Mouse (Mus musculus): ENCODE data around the gene Gm572.

- TF ChIP-seq CTCF (IDR thresholded peaks at IDR 0.05; ENCODE audit: control insufficient read depth, insufficient read depth, insufficient read length) (no peak), MYOD1 (IDR thresholded peaks at IDR 0.05; ENCODE audit: control insufficient read depth, insufficient read length, low read depth) (no peak), FOSL1 (IDR thresholded peaks at IDR 0.05; ENCODE audit: insufficient read depth, low read length, poor library complexity, severe bottlenecking) (no peak), MAX (IDR thresholded peaks at IDR 0.05) (no peak), USF1 (IDR thresholded peaks at IDR 0.05; ENCODE audit: low read depth) (no peak), MYOG (IDR thresholded peaks at IDR 0.05; ENCODE audit: control insufficient read depth, extremely low read depth, insufficient read length) (no peak)
Measured at GRCm38 (mm10) chr4:148667006-148667755, 24.1 kb downstream of the Gm572 start.
